Mouse (Mus musculus): ENCODE measurements around the gene Ecd. TPM values are rescaled to one million over a fixed set of nuclear protein-coding genes. Genes with fewer than 3 reads are reported as not detected.

The Ecd gene
- polyA plus RNA-seq, 1 experiment = 27.0 TPM

DNA sequence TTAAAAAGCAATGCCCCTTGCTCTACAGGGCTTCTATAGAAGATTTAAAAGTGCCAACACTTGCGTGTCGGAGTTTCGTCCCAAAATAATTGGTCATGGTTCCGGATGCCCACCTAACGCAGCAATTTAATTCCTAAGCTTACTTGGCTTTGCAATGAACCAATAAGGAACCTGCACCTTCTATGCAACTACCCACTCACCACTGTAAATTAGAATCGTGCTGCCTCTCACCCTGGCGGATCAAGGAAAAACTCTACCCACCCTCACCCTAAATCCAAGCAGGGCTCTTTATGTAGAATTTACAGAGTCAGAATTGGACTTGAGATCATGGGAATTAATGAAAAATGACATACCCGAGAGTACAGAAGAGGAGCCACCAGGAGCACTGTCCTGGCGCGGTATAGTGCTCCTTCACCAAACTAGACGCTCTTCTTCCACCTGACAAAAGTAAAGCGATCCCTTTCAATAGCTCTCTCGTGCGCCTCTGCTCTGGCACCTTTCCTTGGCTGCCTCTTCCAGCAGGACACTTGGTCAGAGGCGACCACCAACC, 405 bp downstream of the Ecd start:
- Histone ChIP-seq H3K79me2 (ENCODE audit: control insufficient read depth, insufficient read depth) (peaks cover 25% of the 10 kb centered on the region), H3K27me3 (ENCODE audit: control insufficient read depth, insufficient read depth, insufficient read length) (no peaks in the 10 kb centered on the region), H3K4me3 (peak overlapping the region; percentile 74), H3ac (ENCODE audit: control insufficient read depth, insufficient read length) (peak overlapping the region; percentile 49), H3K4me2 (ENCODE audit: low read depth) (peak overlapping the region; percentile 99), H3K36me3 (ENCODE audit: control insufficient read depth, insufficient read depth) (peaks cover 5% of the 10 kb centered on the region)
- TF ChIP-seq SRF (IDR thresholded peaks at IDR 0.05; ENCODE audit: control insufficient read depth, insufficient read length, low read depth) = no peak
- TF ChIP-seq USF1 (IDR thresholded peaks at IDR 0.05; ENCODE audit: low read depth) = no peak
- TF ChIP-seq MYOD1 (IDR thresholded peaks at IDR 0.05; ENCODE audit: control insufficient read depth in 1 of 3, insufficient read length in 2 of 3, low read depth in 2 of 3) = no peak
- no peak for TF ChIP-seq MAX (IDR thresholded peaks at IDR 0.05; ENCODE audit: low read depth)
- no peak for TF ChIP-seq REST (IDR thresholded peaks at IDR 0.05; ENCODE audit: insufficient read depth, insufficient read length)
- no peak for TF ChIP-seq TCF12 (IDR thresholded peaks at IDR 0.05; ENCODE audit: insufficient read depth, poor library complexity, severe bottlenecking)
- no peak for TF ChIP-seq POLR2AphosphoS2 (IDR thresholded peaks at IDR 0.05; ENCODE audit: insufficient read length, low read depth)

DNA sequence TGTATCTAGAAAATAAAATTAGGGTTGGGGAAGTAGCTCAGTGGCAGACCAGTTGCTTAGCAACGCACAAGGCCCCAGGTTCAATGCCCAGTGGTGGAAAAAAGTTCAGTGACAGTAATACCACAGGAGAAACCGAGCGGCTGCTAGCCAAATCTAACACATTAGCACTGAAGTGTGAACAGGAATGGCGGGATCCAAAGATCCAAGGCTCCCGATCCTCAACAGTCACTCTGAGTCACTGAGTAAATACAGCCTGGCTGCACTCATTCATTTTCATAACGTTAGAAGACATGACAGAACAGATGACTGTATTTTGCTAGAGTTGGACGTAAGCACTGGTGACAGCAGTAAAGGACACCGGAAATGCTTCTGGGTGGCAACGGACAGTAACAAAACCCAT, 2.0 kb downstream of the Ecd start:
- Histone ChIP-seq H3K36me3 (ENCODE audit: control insufficient read depth, insufficient read depth) (peaks cover 5% of the 10 kb centered on the region), H3ac (ENCODE audit: control insufficient read depth, insufficient read length) (no peak overlapping the region), H3K4me2 (ENCODE audit: low read depth) (peak overlapping the region; percentile 99), H3K4me3 (no peak overlapping the region), H3K79me2 (ENCODE audit: control insufficient read depth, insufficient read depth) (peaks cover 25% of the 10 kb centered on the region), H3K27me3 (ENCODE audit: control insufficient read depth, insufficient read depth, insufficient read length) (no peaks in the 10 kb centered on the region)
- TF ChIP-seq CEBPB (IDR thresholded peaks at IDR 0.05; ENCODE audit: insufficient read depth, poor library complexity, severe bottlenecking) (no peak), MYOG (IDR thresholded peaks at IDR 0.05; ENCODE audit: control insufficient read depth in 1 of 3, insufficient read depth in 1 of 3, insufficient read length in 2 of 3, low read depth in 2 of 3) (no peak), POLR2A (IDR thresholded peaks at IDR 0.05; ENCODE audit: insufficient read length, low read depth) (no peak), POLR2AphosphoS2 (IDR thresholded peaks at IDR 0.05; ENCODE audit: insufficient read length, low read depth) (no peak), MYOD1 (IDR thresholded peaks at IDR 0.05; ENCODE audit: control insufficient read depth in 1 of 3, insufficient read length in 2 of 3, low read depth in 2 of 3) (no peak), TCF3 (IDR thresholded peaks at IDR 0.05; ENCODE audit: insufficient read length, low read depth) (no peak), REST (IDR thresholded peaks at IDR 0.05; ENCODE audit: insufficient read depth, insufficient read length) (no peak), E2F4 (IDR thresholded peaks at IDR 0.05; ENCODE audit: insufficient read depth) (no peak), TCF12 (IDR thresholded peaks at IDR 0.05; ENCODE audit: insufficient read depth, poor library complexity, severe bottlenecking) (no peak), USF1 (IDR thresholded peaks at IDR 0.05; ENCODE audit: low read depth) (no peak), SRF (IDR thresholded peaks at IDR 0.05; ENCODE audit: control insufficient read depth, insufficient read length, low read depth) (no peak), MAX (IDR thresholded peaks at IDR 0.05; ENCODE audit: low read depth) (no peak)

DNA sequence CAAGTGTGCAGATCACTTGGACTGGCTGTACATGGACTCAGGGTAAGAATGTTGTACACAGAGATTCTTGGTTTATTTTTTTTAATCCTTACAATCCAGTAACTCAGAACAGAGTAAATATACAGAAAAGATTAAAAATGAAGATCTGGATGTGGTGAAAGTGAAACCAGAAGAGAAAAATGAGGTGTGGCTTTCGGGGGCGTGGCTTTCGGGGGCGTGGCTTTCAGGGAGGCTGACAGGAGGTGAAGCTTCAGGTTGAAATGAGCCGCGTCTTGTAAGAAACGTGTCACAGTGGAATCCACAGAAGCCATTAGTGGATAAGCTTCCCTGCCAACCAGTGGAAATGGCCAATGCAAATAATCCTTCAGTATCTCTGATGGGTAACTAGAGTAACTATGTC, 7.1 kb downstream of the Ecd start:
- Histone ChIP-seq H3K36me3 (ENCODE audit: control insufficient read depth, insufficient read depth) (peaks cover 20% of the 10 kb centered on the region), H3K4me2 (ENCODE audit: low read depth) (no peak overlapping the region), H3K4me3 (no peak overlapping the region), H3ac (ENCODE audit: control insufficient read depth, insufficient read length) (no peak overlapping the region), H3K79me2 (ENCODE audit: control insufficient read depth, insufficient read depth) (no peaks in the 10 kb centered on the region), H3K27me3 (ENCODE audit: control insufficient read depth, insufficient read depth, insufficient read length) (no peaks in the 10 kb centered on the region)
- TF ChIP-seq POLR2A (IDR thresholded peaks at IDR 0.05; ENCODE audit: insufficient read length, low read depth) = no peak
- no peak for TF ChIP-seq TCF12 (IDR thresholded peaks at IDR 0.05; ENCODE audit: insufficient read depth, poor library complexity, severe bottlenecking)
- TF ChIP-seq CEBPB (IDR thresholded peaks at IDR 0.05; ENCODE audit: insufficient read depth, poor library complexity, severe bottlenecking) = no peak
- no peak for TF ChIP-seq MYOG (IDR thresholded peaks at IDR 0.05; ENCODE audit: control insufficient read depth in 1 of 3, insufficient read depth in 1 of 3, insufficient read length in 2 of 3, low read depth in 2 of 3)
- no peak for TF ChIP-seq POLR2AphosphoS2 (IDR thresholded peaks at IDR 0.05; ENCODE audit: insufficient read length, low read depth)
- no peak for TF ChIP-seq MAX (IDR thresholded peaks at IDR 0.05; ENCODE audit: low read depth)
- TF ChIP-seq MYOD1 (IDR thresholded peaks at IDR 0.05; ENCODE audit: control insufficient read depth in 1 of 3, insufficient read length in 2 of 3, low read depth in 2 of 3) = no peak
- TF ChIP-seq TCF3 (IDR thresholded peaks at IDR 0.05; ENCODE audit: insufficient read length, low read depth) = no peak
- no peak for TF ChIP-seq USF1 (IDR thresholded peaks at IDR 0.05; ENCODE audit: low read depth)
- no peak for TF ChIP-seq SRF (IDR thresholded peaks at IDR 0.05; ENCODE audit: control insufficient read depth, insufficient read length, low read depth)
- TF ChIP-seq REST (IDR thresholded peaks at IDR 0.05; ENCODE audit: insufficient read depth, insufficient read length) = no peak
- TF ChIP-seq E2F4 (IDR thresholded peaks at IDR 0.05; ENCODE audit: insufficient read depth) = no peak

DNA sequence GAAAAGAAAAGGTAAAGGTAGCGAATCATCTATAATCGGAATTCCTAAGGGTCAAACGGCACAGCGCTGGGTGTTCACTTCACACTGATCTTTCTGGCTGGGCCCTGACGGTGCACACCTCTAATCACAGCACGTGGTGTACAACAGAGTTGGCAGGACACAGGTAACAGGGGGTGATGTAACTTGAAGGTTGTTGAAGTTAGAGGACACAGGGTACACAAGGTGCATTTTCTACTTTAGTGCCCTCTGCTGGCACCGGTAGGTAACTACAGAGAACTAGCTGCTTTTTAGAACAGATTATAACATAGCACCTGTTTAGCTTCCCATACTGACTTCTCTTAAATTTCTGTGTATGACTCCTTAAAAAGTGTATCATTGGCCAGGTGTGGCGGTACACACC, 7.8 kb downstream of the Ecd start:
- no peak overlapping the region for H3ac ChIP-seq (ENCODE audit: control insufficient read depth, insufficient read length)
- no peak overlapping the region for H3K4me2 ChIP-seq (ENCODE audit: low read depth)
- H3K27me3 ChIP-seq (ENCODE audit: control insufficient read depth, insufficient read depth, insufficient read length) = no peaks in the 10 kb centered on the region
- H3K4me3 ChIP-seq = no peak overlapping the region
- no peak for TF ChIP-seq CEBPB (IDR thresholded peaks at IDR 0.05; ENCODE audit: insufficient read depth, poor library complexity, severe bottlenecking)
- no peak for TF ChIP-seq REST (IDR thresholded peaks at IDR 0.05; ENCODE audit: insufficient read depth, insufficient read length)
- no peak for TF ChIP-seq USF1 (IDR thresholded peaks at IDR 0.05; ENCODE audit: low read depth)
- no peak for TF ChIP-seq SRF (IDR thresholded peaks at IDR 0.05; ENCODE audit: control insufficient read depth, insufficient read length, low read depth)
- TF ChIP-seq POLR2AphosphoS2 (IDR thresholded peaks at IDR 0.05; ENCODE audit: insufficient read length, low read depth) = no peak
- TF ChIP-seq E2F4 (IDR thresholded peaks at IDR 0.05; ENCODE audit: insufficient read depth) = no peak
- no peak for TF ChIP-seq POLR2A (IDR thresholded peaks at IDR 0.05; ENCODE audit: insufficient read length, low read depth)
- no peak for TF ChIP-seq TCF12 (IDR thresholded peaks at IDR 0.05; ENCODE audit: insufficient read depth, poor library complexity, severe bottlenecking)
- TF ChIP-seq MYOG (IDR thresholded peaks at IDR 0.05; ENCODE audit: control insufficient read depth in 1 of 3, insufficient read depth in 1 of 3, insufficient read length in 2 of 3, low read depth in 2 of 3) = no peak
- TF ChIP-seq MYOD1 (IDR thresholded peaks at IDR 0.05; ENCODE audit: control insufficient read depth in 1 of 3, insufficient read length in 2 of 3, low read depth in 2 of 3) = no peak
- TF ChIP-seq MAX (IDR thresholded peaks at IDR 0.05; ENCODE audit: low read depth) = no peak
- no peak for TF ChIP-seq TCF3 (IDR thresholded peaks at IDR 0.05; ENCODE audit: insufficient read length, low read depth)
- H3K79me2 ChIP-seq (ENCODE audit: control insufficient read depth, insufficient read depth) = no peaks in the 10 kb centered on the region
- peaks cover 24% of the 10 kb centered on the region for H3K36me3 ChIP-seq (ENCODE audit: control insufficient read depth, insufficient read depth)
